Mouse (Mus musculus): ENCODE results near the gene Inka1.
"Not testable (repeated sequence)": the region's sequence is repeated elsewhere in the genome, so short reads cannot be mapped to it uniquely, and the experiment has no call there.

Gene Inka1

DNA sequence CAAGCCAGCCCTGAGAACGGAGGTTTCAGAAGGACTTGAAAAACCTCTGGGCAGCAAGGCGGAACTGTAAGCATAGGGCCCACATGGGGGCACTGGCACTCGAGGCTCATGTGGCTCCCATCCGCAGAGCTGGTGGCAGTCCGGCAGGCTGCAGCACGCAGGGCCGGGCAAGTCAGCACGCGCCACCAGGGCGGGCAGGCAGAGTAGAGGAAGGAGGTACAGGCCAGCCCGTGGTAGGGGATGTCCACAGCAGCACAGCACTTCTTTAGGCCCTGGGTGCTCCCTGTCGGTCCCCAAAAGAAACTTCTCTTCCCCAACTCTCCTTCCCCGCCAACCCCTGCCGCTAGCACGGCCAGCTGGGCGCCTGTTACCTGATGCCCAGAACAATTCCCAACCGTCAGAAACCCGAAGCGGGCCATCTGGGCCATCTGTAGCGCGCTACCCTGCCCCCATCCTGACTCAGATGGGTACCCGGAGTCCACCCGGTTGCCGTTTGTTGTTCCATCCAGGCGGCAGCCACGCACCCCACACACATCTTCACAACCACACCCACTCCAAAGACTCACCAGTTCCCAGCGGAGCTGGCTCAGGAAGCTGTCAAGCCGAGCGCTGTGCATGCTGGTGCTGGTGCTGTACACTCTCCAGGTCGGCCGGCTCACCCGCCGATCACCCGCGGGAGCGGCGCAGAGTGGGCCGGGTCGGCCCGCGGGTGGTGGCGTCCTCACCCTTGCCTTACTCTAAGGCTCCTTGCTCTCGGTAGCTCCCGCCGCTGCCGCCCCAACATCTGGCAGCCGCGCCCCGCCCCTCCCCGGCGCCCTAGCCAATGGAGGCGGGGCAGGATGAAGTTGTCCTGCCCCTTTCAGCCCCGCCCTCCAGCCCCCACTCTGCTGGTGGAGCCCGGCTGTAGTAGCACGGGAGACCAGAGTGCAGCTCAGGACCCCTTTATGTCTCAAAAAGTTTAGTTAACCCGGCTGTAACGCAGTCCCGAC lies at the start of gene Inka1:
Gene Inka1 (minus strand): TSS at position 749 of the 989 bp plus-strand sequence.
- peak; percentile 81 for DNase-seq (ENCODE audit: low spot score)

DNA sequence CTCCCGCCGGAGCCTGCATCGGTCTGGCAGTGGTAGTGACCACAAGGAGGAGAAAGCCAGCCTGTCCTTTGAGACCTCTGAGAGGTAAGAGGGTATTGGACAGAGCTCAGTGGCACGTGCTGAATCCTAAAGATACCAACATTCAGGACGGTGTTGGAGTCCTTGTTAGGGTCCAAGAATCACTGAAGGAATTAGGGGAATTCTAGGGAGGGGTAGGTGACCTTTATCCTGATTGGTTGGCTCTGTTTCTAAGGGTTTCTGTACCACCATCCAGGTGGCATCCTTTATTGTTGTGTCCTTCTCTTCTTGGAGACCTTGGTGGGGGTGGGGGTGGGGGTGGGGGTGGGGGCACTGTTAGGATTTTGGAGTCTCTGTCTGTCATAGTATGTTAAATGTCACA lies 46.4 kb upstream of the Inka1 start:
- DNase-seq (ENCODE audit: low spot score) = no peak

DNA sequence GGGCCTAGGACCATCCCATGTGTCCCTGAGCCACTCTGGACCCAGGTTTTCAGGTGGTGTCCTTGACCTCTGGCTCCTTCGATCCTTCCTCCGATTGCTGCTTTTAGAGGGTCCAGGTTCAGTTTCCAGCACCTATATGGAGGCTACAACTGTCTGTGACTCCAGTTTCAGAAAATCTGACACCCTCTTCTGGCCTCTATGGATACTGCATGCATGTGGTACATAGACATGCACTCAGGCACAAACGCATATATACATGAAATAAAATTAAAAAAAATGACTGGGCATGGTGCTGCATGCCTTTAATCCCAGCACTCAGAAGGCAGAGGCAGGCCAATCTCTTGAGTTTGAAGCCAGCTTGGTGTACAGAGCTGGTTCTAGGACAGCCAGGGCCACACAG lies 42.2 kb upstream of the Inka1 start:
- no peak for DNase-seq (ENCODE audit: low spot score)

- no peak for DNase-seq (ENCODE audit: low spot score)
Observed at GRCm38 (mm10) chr9:108026584-108026983, 40.9 kb upstream of the Inka1 start.

GRCm38 (mm10) chr9:108023216-108023615 lies 37.5 kb upstream of the Inka1 start:
- DNase-seq (ENCODE audit: low spot score) = no peak

GRCm38 (mm10) chr9:108020741-108021140 lies 35.1 kb upstream of the Inka1 start:
- no peak for DNase-seq (ENCODE audit: low spot score)

DNA sequence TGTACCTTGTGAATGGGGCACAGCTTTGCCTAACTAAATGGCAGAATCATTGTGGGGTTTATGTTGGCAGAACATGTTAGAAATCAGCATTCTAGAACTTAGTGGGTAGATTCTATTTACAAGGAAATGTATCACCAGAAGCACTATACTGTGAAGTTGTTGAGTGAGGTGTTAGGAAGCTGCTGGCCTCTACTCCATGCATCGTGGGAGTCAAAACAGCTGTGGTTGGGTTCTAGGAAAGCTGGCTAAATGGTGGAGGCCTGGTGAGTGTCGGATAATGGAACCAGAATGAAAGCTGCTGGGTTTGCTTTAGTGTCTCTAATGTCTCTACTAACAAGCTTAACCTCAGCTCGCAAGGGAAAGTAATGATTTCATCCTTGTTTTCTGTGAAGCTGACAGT lies 31.4 kb upstream of the Inka1 start:
- no peak for DNase-seq (ENCODE audit: low spot score)

GRCm38 (mm10) chr9:108013577-108013976 lies 27.9 kb upstream of the Inka1 start:
- not testable (repeated sequence) for DNase-seq (ENCODE audit: low spot score)

- no peak for DNase-seq (ENCODE audit: low spot score)
Observed at GRCm38 (mm10) chr9:108010385-108010784, 24.7 kb upstream of the Inka1 start.

DNA sequence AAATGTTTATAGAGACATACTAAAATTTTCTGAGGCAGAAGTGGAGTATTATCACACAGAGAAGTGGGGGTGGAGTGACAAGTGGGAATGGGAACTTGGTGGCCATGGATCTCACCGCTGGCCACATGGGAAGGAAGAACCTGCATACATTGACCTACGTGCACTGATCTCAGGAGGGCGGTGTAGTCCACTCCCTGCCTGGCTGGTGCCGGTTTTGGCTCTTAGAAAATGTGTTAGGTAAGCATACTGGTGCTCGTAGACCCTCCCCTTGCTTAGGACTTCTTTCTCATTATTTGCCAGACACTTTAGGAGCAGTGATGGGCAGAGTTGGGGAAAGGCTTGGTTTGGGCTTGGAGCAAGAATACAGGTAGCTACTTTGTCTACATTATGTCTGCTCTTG lies 22.4 kb upstream of the Inka1 start:
- DNase-seq (ENCODE audit: low spot score) = no peak

- no peak for DNase-seq (ENCODE audit: low spot score)
Observed at GRCm38 (mm10) chr9:108003531-108003890, 17.8 kb upstream of the Inka1 start.

- peak; percentile 42 for DNase-seq (ENCODE audit: low spot score)
Observed at GRCm38 (mm10) chr9:108002778-108003530, 17.3 kb upstream of the Inka1 start.

DNA sequence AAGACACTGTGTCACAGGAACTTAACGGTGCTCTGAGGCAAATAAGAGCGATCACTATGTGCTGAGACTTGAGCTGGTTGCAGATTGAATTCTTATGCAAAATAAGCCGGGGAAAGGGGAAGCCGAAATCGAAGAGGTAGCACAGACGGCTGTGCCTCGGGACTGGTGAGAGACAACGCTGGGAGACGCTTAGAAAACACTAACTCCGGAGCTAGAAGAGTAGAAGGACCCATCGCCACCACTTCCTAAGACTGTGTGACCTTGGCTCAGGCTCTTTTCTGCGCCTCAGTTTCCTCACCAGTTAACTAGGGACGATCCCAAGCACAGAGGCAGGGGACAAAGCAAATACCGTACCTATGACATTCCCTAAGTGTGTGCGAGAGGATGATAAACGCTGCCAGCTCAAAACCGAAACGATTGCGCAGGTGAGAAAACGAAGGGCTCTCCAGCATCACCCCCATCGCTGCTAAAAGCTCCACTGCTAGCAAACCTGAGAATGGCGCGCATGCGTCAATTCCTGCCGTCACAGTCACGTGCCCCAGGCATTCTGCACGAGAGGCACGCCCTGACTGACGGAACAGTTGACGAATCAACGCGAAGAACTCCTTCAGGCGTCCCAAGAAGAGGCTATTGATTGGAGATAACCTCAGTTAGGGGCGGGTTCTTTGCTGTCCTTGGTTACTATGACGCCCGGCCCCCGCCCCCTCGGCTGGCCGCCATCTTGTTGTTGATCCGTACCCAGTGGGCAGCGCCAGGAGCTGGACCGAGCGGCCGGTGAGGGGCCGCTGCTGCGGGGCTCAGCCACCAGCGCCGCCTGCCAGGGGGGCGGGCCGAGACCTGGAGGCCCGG lies 16.5 kb upstream of the Inka1 start, which contains the start of gene Ip6k1:
Gene Ip6k1 (plus strand): TSS at position 580 of the 849 bp plus-strand sequence.
- DNase-seq (ENCODE audit: low spot score) = peak; percentile 100

DNA sequence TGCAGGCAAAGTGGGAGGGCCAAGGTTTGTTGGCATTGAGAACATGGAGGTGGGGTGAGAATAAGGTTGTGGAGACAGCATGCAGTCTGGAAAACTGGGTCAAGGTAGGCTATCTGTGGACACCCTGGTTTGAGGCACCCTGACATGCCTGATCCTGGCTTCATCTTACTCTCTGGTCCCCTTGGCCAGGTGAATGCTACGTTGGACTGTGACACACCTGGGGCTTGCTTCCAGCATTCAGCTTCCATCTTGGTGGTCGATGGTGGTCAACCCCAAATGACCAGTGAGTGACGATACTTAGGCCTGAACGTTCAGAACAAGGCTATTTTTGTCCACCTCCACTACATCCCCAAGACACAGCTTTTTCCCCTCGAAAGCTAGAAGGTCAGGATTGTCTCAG lies 10.4 kb upstream of the Inka1 start, which contains the start of gene Gm20662:
Gene Gm20662 (plus strand): TSS at position 301 of the 400 bp plus-strand sequence.
- no peak for DNase-seq (ENCODE audit: low spot score)

GRCm38 (mm10) chr9:107995513-107995912 lies 9.8 kb upstream of the Inka1 start:
- no peak for DNase-seq (ENCODE audit: low spot score)

GRCm38 (mm10) chr9:107994464-107994863 lies 8.8 kb upstream of the Inka1 start:
- no peak for DNase-seq (ENCODE audit: low spot score)

DNA sequence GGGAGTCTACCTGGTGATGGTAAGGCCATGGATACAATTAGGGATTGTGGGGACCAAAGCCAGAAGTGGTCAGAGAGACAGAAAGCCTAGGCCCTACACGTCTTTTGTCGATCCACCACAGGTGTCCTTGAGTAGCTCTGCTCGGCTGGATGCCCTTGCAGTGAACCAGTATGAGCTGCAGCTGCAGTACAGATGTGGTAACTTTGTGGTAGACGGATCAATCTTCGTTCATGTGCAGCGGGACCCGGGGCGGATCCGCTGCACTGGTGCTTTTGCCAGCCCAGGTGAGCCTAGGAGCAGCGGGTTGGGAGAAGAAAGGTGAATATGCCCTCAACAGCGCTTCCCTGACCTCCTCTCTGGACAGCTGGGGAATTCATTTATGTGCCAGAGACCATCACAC lies 7.3 kb upstream of the Inka1 start:
- DNase-seq (ENCODE audit: low spot score) = no peak

DNA sequence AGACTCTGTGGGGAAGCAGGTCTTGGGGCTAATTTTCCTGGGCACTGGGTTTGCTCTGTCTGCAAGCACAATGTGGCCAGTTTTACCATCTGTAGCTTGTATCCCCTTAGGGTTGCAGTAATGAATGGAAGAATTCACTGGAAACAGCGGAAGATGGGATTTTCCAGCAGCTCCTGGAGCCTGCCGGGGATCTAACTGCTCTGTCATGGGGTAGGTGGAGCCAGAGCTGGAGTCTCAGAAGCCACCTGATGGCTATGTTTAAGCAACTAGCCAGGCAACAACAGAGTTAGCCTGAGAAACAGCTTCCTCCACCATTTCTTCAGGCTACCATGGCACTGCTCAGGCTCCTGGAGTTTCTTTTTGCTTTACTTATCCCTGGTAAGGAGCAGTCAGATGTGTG lies 6.5 kb upstream of the Inka1 start, which contains the start of gene Cdhr4:
Gene Cdhr4 (plus strand): TSS at position 301 of the 400 bp plus-strand sequence.
- DNase-seq (ENCODE audit: low spot score) = no peak

- no peak for DNase-seq (ENCODE audit: low spot score)
Observed at GRCm38 (mm10) chr9:107987950-107988349, 2.3 kb upstream of the Inka1 start.

DNA sequence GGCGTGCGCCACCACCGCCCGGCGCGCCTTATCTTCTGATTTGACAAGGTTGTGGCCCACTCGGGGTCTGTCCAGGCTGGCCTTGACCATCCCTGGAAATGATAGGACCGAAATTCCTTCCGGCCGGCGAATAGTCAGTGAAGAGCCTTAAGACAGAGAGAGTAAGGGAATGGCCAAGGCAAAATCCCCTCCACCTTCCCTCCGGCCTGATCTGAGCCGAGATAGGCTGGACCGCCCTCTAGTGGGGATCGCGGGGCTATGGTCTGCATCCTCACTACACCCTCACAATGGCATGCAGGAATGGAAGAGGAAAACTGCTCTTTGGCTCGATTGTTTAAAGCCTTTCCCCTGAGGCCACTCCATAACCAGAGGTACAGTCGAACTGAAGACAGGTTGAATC lies 697 bp upstream of the Inka1 start:
- DNase-seq (ENCODE audit: low spot score) = peak; percentile 72

- no peak for DNase-seq (ENCODE audit: low spot score)
Observed at GRCm38 (mm10) chr9:107984754-107985055, 974 bp downstream of the Inka1 start.

Data from ovary, postnatal 14 days (tissue).